Mouse (Mus musculus) liver (tissue): Measurements from ENCODE around the gene Pten.

ENCODE experiments used
- DNase-seq: peaks from one replicate; pipeline ENCODE4 v3.0.0-alpha.2; 2020; ENCODE audit warnings: mixed read lengths

Pten gene

GRCm38 (mm10) chr19:32756900-32757725 is at the start of gene Pten:
Gene Pten, plus strand, starts transcription at chr19:32757497.
- DNase-seq = peak; percentile 96

- no peak for DNase-seq
Measured at GRCm38 (mm10) chr19:32708996-32709395, 48.3 kb upstream of the Pten start.

- DNase-seq = no peak
Measured at GRCm38 (mm10) chr19:32710288-32710687, 47.0 kb upstream of the Pten start.

- DNase-seq = peak; percentile 91
Measured at GRCm38 (mm10) chr19:32711761-32712541, 45.3 kb upstream of the Pten start.

- DNase-seq = peak; percentile 81
Measured at GRCm38 (mm10) chr19:32712588-32713042, 44.7 kb upstream of the Pten start.

DNA sequence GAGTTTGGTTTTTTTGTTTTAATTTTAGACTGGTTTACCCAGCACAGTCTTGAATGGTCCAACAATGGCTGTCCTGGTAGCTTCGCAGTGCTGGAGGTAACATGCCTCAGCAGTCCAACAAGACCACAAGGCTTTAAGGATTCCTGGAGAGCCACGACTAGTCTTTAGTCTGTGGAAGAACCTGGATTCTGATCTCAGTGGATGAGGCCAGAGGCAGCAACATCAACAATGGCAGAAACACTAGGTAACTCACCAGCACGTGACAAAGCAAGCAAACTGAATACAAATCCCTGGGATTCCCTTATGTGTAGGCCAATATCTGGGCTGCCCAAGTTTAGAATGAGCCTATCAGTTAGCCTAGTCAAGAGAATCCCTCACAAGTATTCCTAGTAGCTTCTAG is 43.8 kb upstream of the Pten start:
- no peak for DNase-seq

DNA sequence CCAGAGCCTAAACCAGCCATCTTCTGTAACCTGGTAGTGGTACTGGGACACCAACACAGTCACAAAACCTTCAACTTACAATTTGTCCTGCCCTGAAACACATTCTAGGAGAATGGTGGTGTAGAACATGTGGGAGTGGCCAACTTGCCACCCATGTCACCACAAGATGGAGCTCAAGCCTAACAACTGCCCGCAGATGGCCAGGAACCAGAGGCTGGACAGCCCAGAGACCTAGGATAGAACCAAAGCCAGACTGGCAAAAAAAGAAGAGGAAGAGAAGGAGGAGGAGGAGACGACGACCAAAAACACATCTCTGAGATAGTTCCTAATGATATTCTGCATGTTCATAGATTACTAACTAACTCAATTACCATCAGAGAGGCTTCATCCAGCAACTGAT is 42.1 kb upstream of the Pten start:
- DNase-seq = peak; percentile 72

DNA sequence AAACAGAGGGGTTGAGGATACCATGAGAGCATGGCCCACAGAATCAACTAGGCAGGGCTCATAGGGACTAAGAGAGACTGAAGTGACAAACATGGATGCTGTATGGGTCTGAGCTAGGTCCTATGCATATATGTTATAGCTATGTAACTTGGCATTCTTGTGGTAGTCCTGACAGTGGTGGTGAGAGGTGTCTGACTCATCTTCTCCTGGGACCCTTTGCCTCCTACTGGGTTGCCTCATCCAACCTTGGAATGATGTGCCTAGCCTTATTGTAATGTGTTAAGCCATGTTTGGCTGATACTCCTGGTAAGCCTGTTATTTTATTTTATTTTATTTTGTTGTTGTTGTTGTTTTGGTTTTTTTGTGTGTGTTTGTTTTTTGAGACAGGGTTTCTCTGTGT is 41.6 kb upstream of the Pten start:
- no peak for DNase-seq

DNA sequence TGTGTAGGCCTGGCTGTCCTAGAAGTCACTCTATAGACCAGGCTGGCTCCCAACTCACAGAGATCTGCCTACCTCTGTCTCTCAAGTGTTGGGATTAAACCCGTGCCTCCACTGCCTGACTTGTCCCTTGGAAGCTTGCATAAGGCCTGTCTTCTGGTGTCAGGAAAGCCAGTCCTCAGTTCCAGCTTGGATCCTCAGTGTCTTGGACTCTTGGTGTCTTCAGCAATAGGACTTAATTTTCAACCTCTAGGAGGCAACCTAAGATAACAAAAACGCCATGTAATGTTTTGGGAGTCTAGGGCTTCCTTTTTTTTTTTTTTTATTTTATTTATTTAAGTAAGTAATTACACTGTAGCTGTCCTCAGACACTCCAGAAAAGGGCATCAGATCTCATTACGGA is 39.7 kb upstream of the Pten start:
- DNase-seq = no peak

GRCm38 (mm10) chr19:32720319-32720718 is 37.0 kb upstream of the Pten start:
- DNase-seq = no peak

DNA sequence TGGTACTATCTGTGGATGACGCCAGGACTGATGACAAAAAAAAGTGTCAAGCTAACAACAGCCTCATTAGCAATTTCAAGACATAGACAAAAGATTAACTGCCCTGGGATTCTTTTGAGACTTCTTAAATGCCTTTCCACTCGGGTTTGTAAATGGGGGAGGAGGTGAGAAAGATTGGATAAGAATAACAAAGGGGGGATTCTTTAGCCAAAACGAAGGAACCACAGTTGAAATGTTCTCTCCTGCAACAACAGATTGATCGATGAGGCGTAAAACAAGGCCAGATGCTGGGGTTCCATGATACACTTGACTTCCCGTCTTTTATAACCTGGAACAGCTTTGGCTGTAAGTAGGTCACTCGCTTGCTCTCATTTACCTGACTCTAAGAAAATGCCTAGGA is 33.5 kb upstream of the Pten start:
- DNase-seq = no peak

DNA sequence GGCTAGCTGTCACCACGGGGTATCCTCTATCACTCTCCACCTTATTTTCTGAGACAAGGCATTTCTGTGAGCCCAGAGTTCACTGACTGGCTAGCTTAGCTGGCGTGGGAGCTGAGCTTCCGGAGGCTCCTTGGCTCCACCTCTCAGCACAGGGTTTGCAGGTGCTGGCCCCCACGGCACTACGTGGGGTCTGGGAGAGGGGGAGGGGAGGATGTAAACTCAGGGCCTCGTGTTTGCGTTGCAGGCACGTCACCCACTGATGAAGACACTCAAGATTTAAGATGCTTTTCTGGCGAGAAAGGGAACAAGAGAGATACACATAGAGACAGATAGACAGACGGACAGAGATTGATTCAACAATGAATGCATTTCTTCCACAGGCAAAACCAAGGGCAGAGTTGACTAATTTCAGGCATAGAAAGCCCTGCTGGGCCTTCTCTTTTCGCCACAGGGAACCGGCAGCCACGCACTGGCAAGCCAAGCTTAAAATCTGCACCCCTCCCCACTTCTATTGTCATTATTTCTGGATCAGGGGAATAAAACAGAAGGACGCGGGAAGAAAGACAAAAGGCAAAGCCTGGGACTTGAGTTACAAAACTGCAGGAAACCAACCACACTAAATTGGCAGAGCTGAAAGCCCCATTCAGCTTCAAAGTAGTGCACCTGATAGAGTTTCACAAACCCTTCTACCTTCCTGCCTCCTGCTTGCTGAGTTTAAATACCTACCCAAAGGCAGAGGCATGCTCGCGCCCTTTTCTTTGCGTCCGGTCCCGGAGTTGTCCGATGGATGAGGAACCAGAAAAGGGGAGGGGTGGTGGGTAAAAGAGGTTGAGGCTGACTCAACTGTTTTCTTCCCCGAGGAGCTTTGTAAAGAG is 30.6 kb upstream of the Pten start:
- no peak for DNase-seq

DNA sequence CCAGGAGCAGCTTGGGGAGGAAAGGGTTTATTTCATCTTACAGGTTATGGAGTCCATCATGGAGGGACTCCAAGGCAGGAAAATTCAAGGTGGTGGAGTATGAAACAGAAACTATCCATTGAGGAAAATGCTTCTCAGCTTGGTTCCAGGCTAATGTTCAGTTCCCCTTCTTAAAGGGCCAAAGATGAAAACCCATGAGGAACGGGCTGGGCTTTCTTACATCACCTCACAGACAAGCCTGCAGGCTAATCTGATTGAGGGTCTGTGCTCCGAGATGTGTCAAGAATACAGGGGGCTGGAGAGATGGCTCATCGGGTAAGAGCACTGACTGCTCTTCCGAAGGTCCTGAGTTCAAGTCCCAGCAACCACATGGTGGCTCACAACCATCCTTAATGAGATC is 27.5 kb upstream of the Pten start:
- no peak for DNase-seq

DNA sequence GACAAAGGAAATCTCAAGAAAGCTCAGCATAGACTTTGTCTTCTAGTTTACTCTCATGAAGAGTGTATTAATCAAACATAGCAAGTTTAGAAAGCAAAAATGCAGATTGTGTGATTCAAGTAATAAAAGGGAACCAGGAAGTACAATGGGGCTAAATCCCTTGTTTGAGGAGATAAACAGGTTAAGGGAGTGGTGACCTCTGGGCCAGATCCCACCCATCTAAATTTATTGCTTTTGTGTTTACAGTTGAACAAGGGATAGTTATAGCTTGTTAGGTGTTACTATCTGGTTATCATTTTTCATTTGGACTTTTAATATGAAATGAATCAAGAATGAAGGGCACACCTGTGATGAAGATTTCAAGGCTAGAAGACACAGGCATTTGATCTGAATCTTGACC is 24.4 kb upstream of the Pten start:
- no peak for DNase-seq

GRCm38 (mm10) chr19:32737844-32738243 is 19.5 kb upstream of the Pten start:
- DNase-seq = no peak

DNA sequence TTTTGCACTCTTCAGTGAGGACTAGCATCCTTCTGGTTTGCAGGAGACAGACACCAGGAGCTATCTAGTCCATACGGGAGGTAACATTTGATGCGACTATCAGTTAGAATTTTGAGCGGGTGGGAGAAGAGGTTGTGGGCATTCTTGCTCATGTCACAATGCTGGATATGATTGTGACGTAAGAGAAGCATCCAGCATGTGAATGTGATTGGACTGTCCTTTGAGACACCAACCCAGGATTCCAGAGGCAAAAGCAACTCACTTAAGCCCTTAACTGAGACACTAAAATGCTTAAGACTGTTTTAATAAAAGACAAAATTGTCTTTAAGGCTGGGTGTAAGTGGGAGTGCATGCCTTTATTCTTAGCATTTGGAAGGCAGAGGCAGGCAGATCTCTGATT is 17.6 kb upstream of the Pten start, which contains the start of gene Atad1:
Gene Atad1 (minus strand): TSS at position 101 of the 400 bp plus-strand sequence.
- DNase-seq = no peak

DNA sequence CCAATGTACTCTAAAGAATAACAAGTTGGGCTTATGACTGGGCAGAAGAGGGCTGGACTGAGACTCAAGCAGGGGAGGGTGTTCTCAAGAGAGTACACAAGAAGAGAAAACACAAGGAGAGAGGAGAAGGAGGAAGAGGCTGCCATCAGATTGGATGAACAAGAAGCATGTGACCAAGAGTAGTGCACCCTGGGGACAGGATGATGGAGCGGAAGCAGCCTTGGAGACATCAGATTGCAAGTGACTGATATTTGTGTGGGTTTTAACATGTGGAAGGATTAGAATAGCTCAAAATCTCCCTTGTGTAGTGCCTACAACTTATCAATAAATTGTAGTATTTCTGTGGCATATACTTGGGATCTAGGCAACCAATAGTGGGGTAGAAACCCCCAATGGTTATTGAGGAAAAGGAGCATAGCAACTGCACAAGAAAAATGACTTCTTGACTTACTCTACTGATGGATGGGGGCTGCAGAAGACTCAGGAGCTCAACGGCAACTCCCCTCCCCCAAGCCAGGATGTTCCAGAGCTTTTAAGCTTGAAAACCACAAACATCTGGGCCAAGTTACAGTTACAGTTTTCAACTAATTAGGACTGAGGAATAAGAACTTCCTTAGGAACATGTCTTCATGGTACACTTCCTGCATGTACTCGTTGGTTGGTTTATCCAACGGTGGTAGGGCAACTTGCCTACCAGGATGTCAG is 16.5 kb upstream of the Pten start:
- no peak for DNase-seq

DNA sequence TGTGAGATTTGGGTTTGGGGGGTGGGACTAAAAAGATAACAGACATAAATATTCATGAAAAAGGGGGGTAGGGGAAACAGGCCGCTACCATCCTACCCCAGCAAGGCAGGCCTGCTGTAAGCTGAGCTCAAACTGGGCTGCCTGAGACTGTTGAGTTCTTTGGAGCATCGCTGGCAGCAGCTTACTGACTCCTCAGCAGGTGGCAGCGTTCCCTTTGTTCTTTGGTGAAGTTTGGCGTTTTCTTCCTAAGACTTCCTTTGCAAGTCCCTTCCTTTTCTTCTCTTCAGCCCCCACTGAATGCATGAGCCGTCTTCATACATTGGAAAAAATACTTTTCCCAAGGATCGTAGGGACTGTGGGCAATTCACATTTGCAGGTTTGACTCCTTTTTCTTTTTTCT is 7.9 kb upstream of the Pten start:
- peak; percentile 29 for DNase-seq

- DNase-seq = no peak
Measured at GRCm38 (mm10) chr19:32752357-32752756, 4.9 kb upstream of the Pten start.

DNA sequence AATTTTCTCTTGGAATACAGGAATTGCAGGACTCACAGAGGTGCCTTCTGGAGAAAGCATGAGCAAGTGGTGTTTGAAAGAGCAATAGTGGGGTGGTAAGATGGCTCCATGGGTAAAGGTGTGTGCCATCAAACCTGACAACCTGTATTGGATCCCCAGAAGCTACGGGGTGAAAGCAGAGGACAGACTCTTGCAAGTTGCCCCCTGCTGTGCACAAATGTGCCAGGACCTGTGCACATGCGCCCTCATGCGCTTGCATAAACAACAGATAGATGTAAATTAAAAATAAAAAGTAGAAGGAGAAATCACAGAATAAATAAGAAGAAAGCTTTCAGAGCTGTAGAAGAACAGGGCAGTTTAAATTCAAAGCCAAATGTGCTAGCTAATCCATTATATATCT is 3.9 kb upstream of the Pten start:
- no peak for DNase-seq

GRCm38 (mm10) chr19:32754188-32755000 is 2.9 kb upstream of the Pten start:
- DNase-seq = no peak
